Mouse (Mus musculus) ovary, adult 18-20 months (tissue): Measurements from ENCODE around the gene Ucn.

Experiments used
- DNase-seq: peaks from one replicate; pipeline ENCODE4 v3.0.0; 2022; ENCODE audit warnings: low spot score, mixed read lengths

Ucn gene

DNA sequence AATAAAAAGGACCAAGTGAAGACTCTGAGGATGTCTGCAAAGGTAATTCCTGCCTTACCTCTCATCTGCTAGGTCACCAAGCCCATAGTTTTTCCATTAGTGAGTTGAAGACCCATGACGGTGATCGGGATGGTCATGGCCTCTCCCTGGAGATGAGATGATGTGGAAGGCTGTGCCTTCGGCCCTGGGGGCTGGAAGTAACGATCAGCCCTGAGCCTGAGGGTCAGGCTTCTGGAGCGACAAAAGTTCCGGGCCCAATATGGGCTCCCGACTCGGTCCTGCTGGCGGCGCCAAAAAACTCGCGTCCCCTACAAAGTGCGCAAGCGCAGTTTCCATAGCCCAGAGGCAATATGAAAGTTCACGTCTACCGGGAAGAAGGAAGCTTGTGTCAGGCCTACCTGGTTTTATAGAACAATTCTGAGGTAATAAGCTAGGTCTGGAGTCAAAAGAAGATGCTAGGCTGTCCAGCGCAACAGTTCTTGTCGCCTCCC lies 30.6 kb downstream of the Ucn start, which contains the start of gene Slc30a3:
Gene Slc30a3 (minus strand): TSS at position 238 of the 491 bp plus-strand sequence.
- DNase-seq = no peak

DNA sequence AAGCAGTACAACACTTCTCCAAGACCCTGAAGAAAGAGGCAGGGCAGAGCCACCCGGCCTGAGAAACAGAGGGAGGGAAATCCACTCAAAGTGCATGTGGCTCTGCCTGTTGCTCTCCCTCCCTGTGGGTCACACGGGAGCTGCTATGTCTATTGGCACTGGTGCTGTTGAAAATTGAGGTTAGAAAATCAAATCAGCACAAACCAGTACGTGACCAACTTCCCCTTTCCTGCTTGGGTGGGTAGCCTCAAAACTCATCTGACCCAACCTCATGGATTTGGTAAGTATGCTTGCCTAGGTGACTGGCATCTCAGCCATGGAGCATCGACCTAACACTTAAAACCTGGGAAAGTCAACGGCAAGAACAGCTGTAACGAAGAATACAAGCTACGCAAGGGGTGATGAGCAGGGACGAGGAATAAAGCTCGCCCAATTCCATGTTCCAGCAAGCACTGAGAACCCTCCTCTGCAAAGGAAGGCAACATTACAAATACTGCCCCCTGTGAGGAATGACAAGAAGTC lies 32.8 kb downstream of the Ucn start, which contains the start of gene Dnajc5g:
Gene Dnajc5g (plus strand): TSS at position 472 of the 522 bp plus-strand sequence.
- DNase-seq = no peak

DNA sequence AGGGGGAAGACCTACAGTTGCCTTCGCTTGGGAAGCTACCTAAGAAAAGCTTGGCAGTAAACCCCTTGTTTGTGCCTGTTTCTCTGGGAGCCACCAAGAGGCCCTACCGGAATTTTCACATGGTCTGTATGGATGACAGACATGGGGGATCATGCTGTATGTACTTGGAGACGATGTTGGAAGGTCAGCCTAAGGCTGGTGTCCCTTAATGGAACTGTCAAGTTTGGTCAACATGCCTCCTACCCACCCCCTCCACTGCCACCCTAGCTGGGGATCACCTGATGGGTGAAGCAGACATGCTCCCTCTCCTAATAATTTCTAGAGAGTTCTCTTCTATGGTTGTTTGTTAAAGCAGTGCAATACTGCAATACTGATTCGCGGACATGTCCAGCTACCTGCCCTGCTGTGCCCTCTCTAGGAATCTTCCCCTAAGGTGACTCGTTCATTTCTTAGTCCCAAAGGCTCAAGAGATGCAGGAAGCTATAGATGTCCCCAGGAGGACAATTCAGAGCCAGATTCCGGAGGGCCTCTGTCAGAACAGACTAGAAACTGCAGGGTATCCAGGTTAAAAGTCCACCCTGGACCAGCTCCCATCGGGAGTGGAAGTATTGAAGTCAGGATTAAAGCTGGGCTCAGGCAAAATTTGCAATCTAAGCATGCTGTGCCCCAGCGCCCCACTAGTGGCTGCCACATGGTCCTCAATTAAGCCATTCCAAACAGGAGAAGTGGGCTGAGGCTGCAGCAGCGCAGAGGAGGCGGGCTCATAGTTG lies 42.7 kb downstream of the Ucn start:
- no peak for DNase-seq

DNA sequence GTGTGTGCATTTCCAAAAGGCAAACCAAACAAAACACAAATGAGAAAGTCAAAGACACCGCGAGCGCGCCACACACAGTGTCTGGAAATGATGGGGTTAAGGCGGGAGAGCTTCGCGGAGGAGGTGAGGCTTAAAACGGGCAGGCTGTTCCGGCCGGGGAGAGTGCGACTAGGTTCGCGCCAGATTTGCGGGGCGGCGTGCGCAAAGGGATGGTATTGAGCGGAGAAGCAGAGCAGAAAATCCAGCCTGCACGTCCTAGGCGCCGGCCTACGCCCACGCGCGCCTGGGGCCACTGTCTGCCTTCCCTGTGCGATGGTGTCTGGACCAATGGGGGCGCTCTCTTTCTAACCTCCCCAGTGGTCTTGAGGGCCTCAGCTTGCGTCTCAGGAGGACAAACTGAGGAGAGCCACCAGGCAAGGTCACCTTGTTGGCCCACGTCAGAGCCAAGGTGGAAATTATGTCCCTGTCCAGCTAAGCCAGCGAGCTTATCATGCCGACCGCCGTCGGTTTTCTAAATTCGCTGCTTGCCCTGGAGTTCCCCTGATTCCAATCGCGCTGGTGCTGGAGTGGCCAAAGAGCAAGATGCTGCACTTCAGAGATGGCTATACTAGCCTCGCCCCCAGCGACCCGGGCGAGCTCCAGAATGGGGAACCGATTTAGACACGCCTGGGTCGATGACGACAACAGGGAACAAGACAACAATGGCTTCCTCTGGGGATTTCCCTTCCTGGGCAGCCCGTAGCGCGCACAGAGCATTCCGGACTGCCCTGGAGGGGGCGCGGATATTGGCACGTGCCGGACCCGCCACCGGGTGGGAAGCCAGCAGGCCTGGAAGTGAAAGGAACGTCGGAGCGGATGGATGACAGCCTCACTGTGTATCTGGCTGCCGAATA lies 43.6 kb downstream of the Ucn start:
- no peak for DNase-seq

DNA sequence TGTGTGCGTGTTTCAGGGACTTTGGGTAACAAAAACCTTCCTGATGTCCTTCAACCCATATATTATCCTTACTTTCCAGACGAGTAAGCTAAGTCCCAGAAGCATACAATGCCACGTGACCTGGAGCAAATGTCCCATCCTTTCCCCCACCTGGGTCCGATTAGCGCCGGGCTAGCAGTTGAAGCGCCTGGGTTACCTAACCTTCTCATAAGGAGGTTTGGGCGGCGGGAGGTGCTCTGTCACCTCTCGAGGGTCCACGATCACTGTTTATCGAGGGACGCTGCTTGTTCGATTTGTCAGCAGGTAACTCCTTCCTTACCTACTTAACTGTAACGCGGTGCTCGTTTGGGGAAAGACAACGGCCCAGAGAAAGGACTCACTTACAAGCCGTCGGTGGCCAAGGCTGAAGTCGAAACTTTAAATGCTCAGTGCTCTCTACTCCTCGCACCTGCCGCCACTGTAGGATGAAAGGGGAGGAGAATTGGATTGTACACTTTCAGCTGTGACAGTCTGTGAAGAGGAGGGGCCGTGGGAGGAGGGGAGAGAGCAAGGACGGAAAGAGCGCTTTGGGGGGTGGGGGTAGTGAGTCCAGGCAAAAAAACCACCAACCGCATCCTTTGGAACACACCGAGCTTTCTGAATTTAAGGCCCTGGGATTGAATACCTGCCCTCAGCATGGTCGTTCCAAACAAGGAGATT lies 44.4 kb downstream of the Ucn start:
- DNase-seq = no peak

DNA sequence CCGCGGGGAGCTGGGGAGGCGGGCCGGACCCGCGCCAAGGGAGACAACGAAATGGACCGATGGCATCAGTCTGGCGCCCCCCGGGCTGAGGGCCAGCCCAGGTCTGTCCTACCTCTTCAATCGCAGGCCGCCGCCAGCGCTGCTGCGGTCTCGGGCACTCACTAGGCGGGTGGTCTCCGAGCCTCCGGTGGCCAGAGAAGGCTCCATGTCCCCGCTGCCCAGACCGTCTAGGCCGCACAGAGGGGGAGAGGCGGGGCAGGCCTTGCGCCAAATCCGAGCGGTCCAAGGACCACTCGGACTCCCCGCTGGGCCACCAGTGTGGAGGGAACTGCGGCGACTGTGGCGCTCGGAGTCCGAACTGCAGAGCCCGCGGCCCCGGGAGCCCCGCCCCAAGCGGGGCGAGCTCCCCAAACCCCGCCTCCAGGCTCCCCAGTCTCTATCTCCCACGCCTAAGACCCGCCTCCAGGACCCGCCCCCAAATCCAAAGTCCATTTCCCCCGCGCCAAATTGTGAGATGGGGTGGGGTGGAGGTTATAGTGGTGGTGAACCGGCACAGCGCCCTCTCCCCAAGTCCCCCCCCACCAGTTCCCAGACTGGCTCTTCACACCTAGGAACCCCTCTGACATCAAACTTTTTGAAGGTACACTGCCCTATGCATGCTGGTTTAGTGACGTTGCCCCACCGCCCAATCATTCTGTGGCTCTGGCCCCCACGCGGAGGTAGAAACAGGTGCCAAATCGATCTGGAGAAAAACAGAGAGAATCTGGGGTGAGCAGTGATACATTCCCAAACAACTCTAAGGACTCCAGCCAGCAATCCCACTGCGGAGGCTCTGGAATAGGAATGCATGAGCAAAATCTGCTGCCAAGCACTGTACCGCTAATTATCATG lies 45.2 kb downstream of the Ucn start:
- no peak for DNase-seq

DNA sequence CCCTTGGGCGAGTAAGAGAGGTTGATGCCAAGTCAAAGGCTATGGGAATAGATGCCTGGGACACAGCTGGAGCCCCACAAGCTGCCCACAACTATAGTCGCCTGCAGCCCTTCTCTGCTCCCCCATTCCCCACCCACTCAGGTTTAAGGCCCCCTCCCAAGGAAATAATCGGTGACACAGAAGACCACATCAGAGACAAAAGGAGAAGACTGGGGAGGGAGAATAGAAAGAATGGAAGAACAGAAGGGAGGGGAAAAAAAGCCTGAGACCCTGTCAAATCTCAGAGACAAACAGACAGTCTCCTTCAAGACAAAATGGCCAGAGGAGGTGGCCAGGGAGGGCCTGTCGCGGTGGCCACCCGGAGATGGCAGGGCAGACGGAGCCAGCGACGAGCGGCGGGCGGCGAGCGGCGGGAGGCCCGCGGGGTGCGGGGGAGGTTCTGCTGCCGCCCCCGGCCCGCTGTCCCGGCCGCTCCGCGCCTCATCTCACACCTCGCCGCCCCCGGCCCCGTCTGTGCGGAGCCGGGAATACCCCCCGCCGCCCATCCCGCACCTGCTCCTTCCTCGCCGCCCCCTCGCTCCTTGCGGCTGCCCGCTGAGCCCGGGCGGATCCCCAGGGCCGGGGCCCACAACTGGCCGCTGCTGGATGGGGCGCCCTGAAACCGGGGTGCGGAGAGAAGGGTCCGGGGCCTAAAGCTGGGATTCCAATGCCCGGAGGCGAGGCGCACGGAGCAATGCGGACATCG lies 46.2 kb downstream of the Ucn start:
- no peak for DNase-seq
